In the genomic region with DNA sequence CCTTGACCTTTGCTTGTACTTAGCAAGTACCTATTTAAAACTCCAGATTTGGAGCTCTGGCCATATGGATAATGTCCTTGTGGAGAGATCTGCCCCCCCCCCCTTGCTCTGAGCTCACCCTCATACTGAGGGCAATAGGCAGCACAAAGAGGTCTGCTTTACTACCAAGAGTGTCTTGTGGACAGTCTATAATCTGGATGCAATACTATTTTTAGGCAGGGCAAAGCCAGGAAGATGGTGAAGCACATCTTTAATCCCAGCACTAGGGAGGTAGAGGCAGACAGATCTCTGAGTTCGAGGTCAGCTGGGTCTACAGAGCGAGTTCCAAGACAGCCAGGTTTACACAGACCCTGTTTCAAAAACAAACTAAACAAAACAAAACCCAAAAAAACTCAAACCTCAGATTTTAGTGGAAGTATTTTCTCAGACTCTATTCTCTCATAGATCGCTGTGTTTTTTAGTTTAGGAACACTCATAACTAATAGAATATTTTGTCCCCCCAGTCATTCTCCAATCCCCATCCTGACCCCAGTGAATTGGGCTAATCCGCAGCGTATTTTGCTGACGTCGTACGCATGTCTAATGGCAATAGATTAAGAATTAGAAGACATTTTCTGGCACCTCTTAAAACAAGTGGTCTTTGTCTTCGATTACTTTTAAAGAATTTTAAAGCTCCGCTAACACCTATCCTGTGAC, we compare ENCODE assay signal across 8 mouse cellular contexts. TPM values are rescaled to one million over a fixed set of nuclear protein-coding genes. Genes with fewer than 3 reads are reported as not detected.
DNase-seq lines count a peak whose midpoint lies in the region; ATAC-seq lines count a peak whose summit lies in the region.

No protein-coding gene starts in this region.

- intact Hi-C loops in gastrocnemius, postnatal 14 days (cut with DNase I; ENCODE audit: low total_unique reads) = no loop called here

- H3K9ac ChIP-seq in lung, embryonic 15.5 days = peak overlapping the region; percentile 65
- peak overlapping the region; percentile 69 for H3K9ac ChIP-seq in heart, embryonic 15.5 days

- DNase-seq in CD4-positive, CD25-positive, alpha-beta regulatory T cell, adult 2 months (ENCODE audit: low read depth, low spot score) = peak; percentile 8
- DNase-seq in lung, postnatal 36 days = no peak
- no peak for DNase-seq in gastrocnemius, postnatal 14 days
- DNase-seq in right cerebral cortex, postnatal 36 days (ENCODE audit: low spot score in 2 of 2) = no peak

- peak overlapping the region; percentile 70 for H3K4me3 ChIP-seq in lung, embryonic 15.5 days
- H3K4me3 ChIP-seq in heart, embryonic 15.5 days = peak overlapping the region; percentile 74
- H3K4me3 ChIP-seq in macrophage (ENCODE audit: inconsistent target) = peak overlapping the region; percentile 94

- H3K27ac ChIP-seq in lung, embryonic 15.5 days = peak overlapping the region; percentile 65
- peak overlapping the region; percentile 75 for H3K27ac ChIP-seq in heart, embryonic 15.5 days
- H3K27ac ChIP-seq in macrophage = peak overlapping the region; percentile 68

- 8% methylated on average over 10 of the region's 10 CpGs for WGBS in lung, embryonic 15.5 days
- WGBS in heart, embryonic 15.5 days = 10% methylated on average over 10 of the region's 10 CpGs
- WGBS in macrophage (ENCODE audit: missing documents) = 6% methylated on average over 10 of the region's 10 CpGs

- peak overlapping the region; percentile 55 for H3K4me2 ChIP-seq in lung, embryonic 15.5 days
- H3K4me2 ChIP-seq in heart, embryonic 15.5 days = peak overlapping the region; percentile 61

- H3K9me3 ChIP-seq in lung, embryonic 15.5 days = no peaks in the 10 kb centered on the region
- no peaks in the 10 kb centered on the region for H3K9me3 ChIP-seq in heart, embryonic 15.5 days (replicated peaks)

- H3K79me2 ChIP-seq in macrophage (ENCODE audit: inconsistent target) = peaks cover 42% of the 10 kb centered on the region

- peaks cover 7% of the 10 kb centered on the region for H3K4me1 ChIP-seq in lung, embryonic 15.5 days
- H3K4me1 ChIP-seq in heart, embryonic 15.5 days (replicated peaks) = peaks cover 12% of the 10 kb centered on the region

- H3K36me3 ChIP-seq in lung, embryonic 15.5 days = peaks cover 20% of the 10 kb centered on the region
- H3K36me3 ChIP-seq in heart, embryonic 15.5 days = peaks cover 26% of the 10 kb centered on the region
- H3K36me3 ChIP-seq in macrophage (ENCODE audit: inconsistent target) = peaks cover 10% of the 10 kb centered on the region

- H3K27me3 ChIP-seq in lung, embryonic 15.5 days = no peaks in the 10 kb centered on the region
- no peaks in the 10 kb centered on the region for H3K27me3 ChIP-seq in heart, embryonic 15.5 days

- no peak for ATAC-seq in CD4-positive, CD25-positive, alpha-beta regulatory T cell, adult 4 months
- peak; percentile 57; the same call in 1 of the 2 replicates for ATAC-seq in lung, embryonic 15.5 days (ENCODE audit: borderline replicate concordance, extremely low read depth, low FRiP score, low TSS enrichment)
- ATAC-seq in heart, embryonic 15.5 days (replicated peaks; ENCODE audit: insufficient number of reproducible peaks, insufficient read depth, low FRiP score, low read depth) = peak; percentile 19; the same call in 1 of the 2 replicates

RNA-seq across cellular contexts. Expression of gene 4833420G17Rik, which starts 0.5 kb away (rescaled TPM):
- 100 to 1,000 TPM; 115 to 139 TPM for polyA plus RNA-seq in CD4-positive, CD25-positive, alpha-beta regulatory T cell, adult 4 months (2017; shearing (Covaris generic))
- 52.0 and 53.1 TPM in 2 replicates for polyA plus RNA-seq in lung, embryonic 15.5 days (2015; fragmentation: Nextera tagmentation; extraction: Ambion mirVana)
- polyA plus RNA-seq in heart, embryonic 15.5 days (2015; fragmentation: Nextera tagmentation; extraction: Ambion mirVana) = 35.3 and 39.7 TPM in 2 replicates
- total RNA-seq in macrophage (2018; cell fraction: chromatin; rRNA removed) = 100 to 1,000 TPM in 18 of 26 experiments, 10 to 100 TPM in 8; 67.5 to 229 (median 132) TPM
- total RNA-seq in macrophage (2018; cell fraction: cytosol; rRNA removed) = 10 to 100 TPM in 22 of 26 experiments, 1 to 10 TPM in 4; 5.3 to 28.5 (median 15.8) TPM
- total RNA-seq in macrophage (2018; cell fraction: nucleus; rRNA removed) = 100 to 1,000 TPM in 11 of 26 experiments, 10 to 100 TPM in 15; 42.5 to 217 (median 84.1) TPM
- 12.3 to 28.1 TPM (median 17.4 TPM) in 3 replicates for polyA plus RNA-seq in macrophage (2018)
- 1 to 10 TPM; 6.2 to 6.5 TPM for total RNA-seq in gastrocnemius, postnatal 14 days (2021)

RNA-seq across cellular contexts. Expression of gene Tmem267, which starts 25.8 kb away (rescaled TPM):
- polyA plus RNA-seq in CD4-positive, CD25-positive, alpha-beta regulatory T cell, adult 4 months (2017; shearing (Covaris generic)) = 1 to 10 TPM; 2.4 to 3.6 TPM
- 1.3 and 1.4 TPM in 2 replicates for polyA plus RNA-seq in lung, embryonic 15.5 days (2015; fragmentation: Nextera tagmentation; extraction: Ambion mirVana)
- 1.0 and 1.1 TPM in 2 replicates for polyA plus RNA-seq in heart, embryonic 15.5 days (2015; fragmentation: Nextera tagmentation; extraction: Ambion mirVana)
- total RNA-seq in macrophage (2018; cell fraction: chromatin; rRNA removed) = 10 to 100 TPM in 1 of 26 experiments, 1 to 10 TPM in 14, under 1 TPM in 9, not detected in 2; 0.23 to 12.1 (median 1.3) TPM
- total RNA-seq in macrophage (2018; cell fraction: cytosol; rRNA removed) = 1 to 10 TPM in 22 of 26 experiments, under 1 TPM in 4; 0.66 to 7.2 (median 2.1) TPM
- 10 to 100 TPM in 2 of 26 experiments, 1 to 10 TPM in 21, under 1 TPM in 3; 0.36 to 15.5 (median 2.3) TPM for total RNA-seq in macrophage (2018; cell fraction: nucleus; rRNA removed)
- polyA plus RNA-seq in macrophage (2018) = 3.4 to 6.7 TPM (median 4.5 TPM) in 3 replicates
- total RNA-seq in gastrocnemius, postnatal 14 days (2021) = 1 to 10 TPM; 6.3 to 8.6 TPM

RNA-seq across cellular contexts. Expression of gene 3110070M22Rik, which starts 26.1 kb away (rescaled TPM):
- not detected for polyA plus RNA-seq in CD4-positive, CD25-positive, alpha-beta regulatory T cell, adult 4 months (2017; shearing (Covaris generic))
- 1.2 and 1.7 TPM in 2 replicates for polyA plus RNA-seq in lung, embryonic 15.5 days (2015; fragmentation: Nextera tagmentation; extraction: Ambion mirVana)
- 0.68 and 1.1 TPM in 2 replicates for polyA plus RNA-seq in heart, embryonic 15.5 days (2015; fragmentation: Nextera tagmentation; extraction: Ambion mirVana)
- not detected for total RNA-seq in macrophage (2018; cell fraction: chromatin; rRNA removed)
- total RNA-seq in macrophage (2018; cell fraction: cytosol; rRNA removed) = under 1 TPM in 22 of 26 experiments, not detected in 4; 0.10 to 0.45 (median 0.29) TPM
- under 1 TPM in 2 of 26 experiments, not detected in 24; 0.50 to 0.74 TPM for total RNA-seq in macrophage (2018; cell fraction: nucleus; rRNA removed)
- 0.17 TPM in 1 of 3 replicates, not detected in the others for polyA plus RNA-seq in macrophage (2018)
- under 1 TPM; 0.40 to 0.74 TPM for total RNA-seq in gastrocnemius, postnatal 14 days (2021)

RNA-seq across cellular contexts. Expression of gene Paip1, which starts 33.6 kb away (rescaled TPM):
- polyA plus RNA-seq in CD4-positive, CD25-positive, alpha-beta regulatory T cell, adult 4 months (2017; shearing (Covaris generic)) = 10 to 100 TPM; 63.6 to 70.7 TPM
- polyA plus RNA-seq in lung, embryonic 15.5 days (2015; fragmentation: Nextera tagmentation; extraction: Ambion mirVana) = 69.2 and 72.9 TPM in 2 replicates
- 30.3 and 33.2 TPM in 2 replicates for polyA plus RNA-seq in heart, embryonic 15.5 days (2015; fragmentation: Nextera tagmentation; extraction: Ambion mirVana)
- total RNA-seq in macrophage (2018; cell fraction: chromatin; rRNA removed) = 10 to 100 TPM; 22.6 to 64.1 (median 51.1) TPM
- total RNA-seq in macrophage (2018; cell fraction: cytosol; rRNA removed) = 10 to 100 TPM; 51.6 to 77.8 (median 63.5) TPM
- 10 to 100 TPM; 26.4 to 67.6 (median 40.5) TPM for total RNA-seq in macrophage (2018; cell fraction: nucleus; rRNA removed)
- 52.1 to 79.7 TPM (median 63.6 TPM) in 3 replicates for polyA plus RNA-seq in macrophage (2018)
- 10 to 100 TPM; 62.6 to 63.6 TPM for total RNA-seq in gastrocnemius, postnatal 14 days (2021)
